Mouse (Mus musculus): Measurements from ENCODE around the gene Acot13.
"Not testable (repeated sequence)": the region's sequence is repeated elsewhere in the genome, so short reads cannot be mapped to it uniquely, and the experiment has no call there.

Acot13 gene

GRCm38 (mm10) chr13:24831353-24832130, at the start of gene Acot13, which contains the start of gene Tdp2:
Gene Acot13 (minus strand): TSS chr13:24831540.
Gene Tdp2 (plus strand): TSS chr13:24831679.
- DNase-seq = peak; percentile 94

GRCm38 (mm10) chr13:24880704-24881103, 49.4 kb upstream of the Acot13 start:
- peak; percentile 77 for DNase-seq

- no peak for DNase-seq
Observed at GRCm38 (mm10) chr13:24880208-24880607, 48.9 kb upstream of the Acot13 start.

- peak; percentile 92 for DNase-seq
Observed at GRCm38 (mm10) chr13:24879359-24880040, 48.2 kb upstream of the Acot13 start.

GRCm38 (mm10) chr13:24868233-24868632, 36.9 kb upstream of the Acot13 start:
- no peak for DNase-seq

- DNase-seq = no peak
Observed at GRCm38 (mm10) chr13:24867789-24868188, 36.4 kb upstream of the Acot13 start.

GRCm38 (mm10) chr13:24866430-24867402, 35.4 kb upstream of the Acot13 start:
- DNase-seq = no peak

- peak; percentile 38 for DNase-seq
Observed at GRCm38 (mm10) chr13:24862520-24862919, 31.2 kb upstream of the Acot13 start.

GRCm38 (mm10) chr13:24862021-24862420, 30.7 kb upstream of the Acot13 start:
- no peak for DNase-seq

- DNase-seq = no peak
Observed at GRCm38 (mm10) chr13:24861084-24861483, 29.7 kb upstream of the Acot13 start.

GRCm38 (mm10) chr13:24859115-24859514, 27.8 kb upstream of the Acot13 start:
- DNase-seq = no peak

- no peak for DNase-seq
Observed at GRCm38 (mm10) chr13:24852570-24852969, 21.2 kb upstream of the Acot13 start.

GRCm38 (mm10) chr13:24851989-24852388, 20.6 kb upstream of the Acot13 start:
- DNase-seq = no peak

GRCm38 (mm10) chr13:24849318-24849717, 18.0 kb upstream of the Acot13 start:
- DNase-seq = peak; percentile 40

- no peak for DNase-seq
Observed at GRCm38 (mm10) chr13:24844983-24845955, 13.9 kb upstream of the Acot13 start, which contains the start of gene D130043K22Rik. Gene D130043K22Rik (plus strand): TSS chr13:24845135.

- DNase-seq = no peak
Observed at GRCm38 (mm10) chr13:24841702-24842101, 10.4 kb upstream of the Acot13 start.

GRCm38 (mm10) chr13:24839831-24840230, 8.5 kb upstream of the Acot13 start:
- no peak for DNase-seq

- not testable (repeated sequence) for DNase-seq
Observed at GRCm38 (mm10) chr13:24837765-24838164, 6.4 kb upstream of the Acot13 start.

- DNase-seq = no peak
Observed at GRCm38 (mm10) chr13:24832811-24833155, 1.4 kb upstream of the Acot13 start.

GRCm38 (mm10) chr13:24832131-24832810, 931 bp upstream of the Acot13 start:
- no peak for DNase-seq

- no peak for DNase-seq
Observed at GRCm38 (mm10) chr13:24830756-24831352, 486 bp downstream of the Acot13 start.
